Mouse (Mus musculus): ENCODE results near the gene Olfr572. TPM values are rescaled to one million over a fixed set of nuclear protein-coding genes. Genes with fewer than 3 reads are reported as not detected.

The Olfr572 gene
- total RNA-seq, 2 experiments from 2014 or later = not detected

Other genes starting within 250 kb of the Olfr572 start
- 1 to 10 TPM; 5.9 to 6.1 TPM for gene Trim68, start 237.1 kb upstream of the Olfr572 start, total RNA-seq (2021)
- gene Olfr557, start 228.5 kb upstream of the Olfr572 start, total RNA-seq (2021) = not detected
- gene Olfr558, start 222.2 kb upstream of the Olfr572 start, total RNA-seq (2021) = under 1 TPM; 0.12 to 0.14 TPM
- not detected for gene Olfr33, start 205.3 kb upstream of the Olfr572 start, total RNA-seq (2021)
- not detected for gene Olfr559, start 196.9 kb upstream of the Olfr572 start, total RNA-seq (2021)
- gene Olfr560, start 165.0 kb upstream of the Olfr572 start, total RNA-seq (2021) = not detected
- under 1 TPM; 0.28 to 0.36 TPM for gene Olfr78, start 164.9 kb upstream of the Olfr572 start, total RNA-seq (2021)
- gene Olfr561, start 153.2 kb upstream of the Olfr572 start, total RNA-seq (2021) = not detected
- not detected for gene Olfr564, start 120.9 kb upstream of the Olfr572 start, total RNA-seq (2021)
- not detected for gene Olfr566, start 65.6 kb upstream of the Olfr572 start, total RNA-seq (2021)
- gene Olfr568, start 47.3 kb upstream of the Olfr572 start, total RNA-seq (2021) = not detected
- gene Olfr569, start 33.5 kb upstream of the Olfr572 start, total RNA-seq (2021) = not detected
- not detected for gene Olfr570, start 29.8 kb upstream of the Olfr572 start, total RNA-seq (2021)
- not detected for gene Olfr571, start 6.9 kb upstream of the Olfr572 start, total RNA-seq (2021)
- not detected for gene Olfr573-ps1, start 18.2 kb downstream of the Olfr572 start, total RNA-seq (2021)
- not detected for gene Olfr574, start 24.1 kb downstream of the Olfr572 start, total RNA-seq (2021)
- not detected for gene Olfr575, start 34.4 kb downstream of the Olfr572 start, total RNA-seq (2021)
- gene Olfr576, start 38.3 kb downstream of the Olfr572 start, total RNA-seq (2021) = not detected
- not detected for gene Olfr577, start 51.5 kb downstream of the Olfr572 start, total RNA-seq (2021)
- gene Olfr578, start 64.9 kb downstream of the Olfr572 start, total RNA-seq (2021) = not detected
- gene Olfr582, start 113.6 kb downstream of the Olfr572 start, total RNA-seq (2021) = not detected
- not detected for gene Olfr583, start 126.9 kb downstream of the Olfr572 start, total RNA-seq (2021)
- not detected for gene Olfr584, start 157.5 kb downstream of the Olfr572 start, total RNA-seq (2021)
- gene Olfr585, start 173.3 kb downstream of the Olfr572 start, total RNA-seq (2021) = not detected
- not detected for gene Olfr586, start 201.2 kb downstream of the Olfr572 start, total RNA-seq (2021)
- gene Olfr588-ps1, start 216.5 kb downstream of the Olfr572 start, total RNA-seq (2021) = not detected
- gene Olfr589, start 231.9 kb downstream of the Olfr572 start, total RNA-seq (2021) = not detected

Measured in left cerebral cortex, postnatal 4 days (tissue).